Mouse (Mus musculus): Measurements from ENCODE around the gene Gjd3. TPM values are rescaled to one million over a fixed set of nuclear protein-coding genes. Genes with fewer than 3 reads are reported as not detected.
A peak's percentile ranks its signal among the peaks of the same experiment; 100 is the strongest.

The Gjd3 gene
- polyA plus RNA-seq, 1 experiment from 2014 or later = not detected

DNA sequence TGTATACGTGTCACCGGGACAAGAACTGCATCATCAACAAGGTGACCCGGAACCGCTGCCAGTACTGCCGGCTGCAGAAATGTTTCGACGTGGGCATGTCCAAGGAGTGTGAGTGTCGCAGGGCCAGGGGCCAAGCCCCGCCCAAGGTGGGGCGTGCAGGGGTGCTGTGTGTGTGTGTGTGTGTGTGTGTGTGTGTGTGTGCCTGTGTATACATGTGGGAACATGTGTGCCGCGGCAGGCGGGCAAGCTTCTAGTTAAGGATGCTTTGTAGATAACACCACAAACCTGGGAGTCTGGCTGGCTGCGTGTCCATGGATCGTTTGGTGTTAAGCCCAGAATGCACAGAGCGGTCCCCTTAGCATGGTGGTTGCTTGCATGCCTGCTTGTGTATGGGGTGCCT lies 14.7 kb downstream of the Gjd3 start:
- Histone ChIP-seq H3K4me2 (peak overlapping the region; percentile 46), H3K9ac (no peak overlapping the region)

GRCm38 (mm10) chr11:98966499-98967141 lies 16.2 kb downstream of the Gjd3 start:
- H3K27ac ChIP-seq (ENCODE audit: low read depth) = 0 out of 2 replicates have a peak overlapping the region, but pooled peaks have one; percentile 37
- peak; percentile 45 for TF ChIP-seq CTCF (IDR thresholded peaks at IDR 0.05; ENCODE audit: low read depth)
- no peaks in the 10 kb centered on the region for H3K9me3 ChIP-seq (ENCODE audit: low read depth, low read length)
- no peak overlapping the region for H3K4me3 ChIP-seq (ENCODE audit: low read depth, low read length)
- H3K4me1 ChIP-seq (ENCODE audit: insufficient read depth) = peaks cover 70% of the 10 kb centered on the region
- no peaks in the 10 kb centered on the region for H3K27me3 ChIP-seq (ENCODE audit: insufficient read depth, low read length)
- whole genome bisulfite sequencing = 33% methylated on average over 9 of the region's 9 CpGs
- H3K4me2 ChIP-seq = peak overlapping the region; percentile 100; the same call in 1 of the 2 replicates
- peaks cover 56% of the 10 kb centered on the region for H3K36me3 ChIP-seq (ENCODE audit: insufficient read depth)
- no peak overlapping the region for H3K9ac ChIP-seq
- ATAC-seq (ENCODE audit: insufficient read depth) (no peak), DNase-seq (no peak)

More for the DNA sequence above, 14.7 kb downstream of the Gjd3 start:
- Histone ChIP-seq H3K27ac (ENCODE audit: low read depth) (peak overlapping the region; percentile 82), H3K27me3 (ENCODE audit: insufficient read depth, low read length) (no peaks in the 10 kb centered on the region), H3K9me3 (ENCODE audit: low read depth, low read length) (no peaks in the 10 kb centered on the region), H3K4me3 (ENCODE audit: low read depth, low read length) (no peak overlapping the region), H3K4me1 (ENCODE audit: insufficient read depth) (peaks cover 66% of the 10 kb centered on the region), H3K36me3 (ENCODE audit: insufficient read depth) (peaks cover 71% of the 10 kb centered on the region)
- no peak for TF ChIP-seq CTCF (IDR thresholded peaks at IDR 0.05; ENCODE audit: low read depth)
- DNase-seq (no peak), ATAC-seq (ENCODE audit: insufficient read depth) (no peak)
- WGBS = 30% methylated on average over 16 of the region's 16 CpGs

DNA sequence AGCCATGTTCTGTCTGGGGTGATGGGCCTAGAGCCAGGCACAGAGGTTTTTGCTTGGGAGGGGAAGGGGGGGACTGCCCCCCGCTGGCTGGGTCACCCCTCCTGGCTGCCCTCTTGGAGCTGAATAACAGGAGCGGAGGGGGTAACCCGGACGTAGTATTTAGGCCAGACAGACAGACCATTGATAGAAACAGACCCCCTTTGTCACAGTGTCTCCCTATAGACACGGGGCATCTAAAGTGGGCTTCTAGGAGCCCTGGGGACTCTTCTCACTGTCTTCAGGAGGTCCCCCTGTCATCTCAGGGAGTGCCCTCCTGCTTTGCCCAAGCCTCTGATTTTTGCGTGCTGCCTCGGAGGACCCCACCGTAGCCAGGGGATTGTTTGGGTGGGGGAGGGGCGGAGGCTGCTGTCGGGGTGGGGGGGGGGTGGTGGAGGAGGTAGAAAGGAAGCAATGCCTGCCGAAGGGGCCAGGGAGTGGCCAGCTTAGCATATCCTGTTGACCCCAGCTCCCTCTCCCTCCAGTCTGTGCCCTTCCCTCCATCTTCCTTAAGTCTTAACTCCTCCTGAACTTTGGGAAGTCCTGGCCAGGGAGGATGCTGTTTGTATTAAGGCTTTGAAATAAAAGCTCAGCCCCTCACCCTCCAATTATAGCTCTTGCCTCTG lies 17.3 kb downstream of the Gjd3 start:
- H3K4me1 ChIP-seq (ENCODE audit: insufficient read depth) = peaks cover 65% of the 10 kb centered on the region
- H3K27ac ChIP-seq (ENCODE audit: low read depth) = peak overlapping the region; percentile 87; the same call in 1 of the 2 replicates
- peaks cover 46% of the 10 kb centered on the region for H3K36me3 ChIP-seq (ENCODE audit: insufficient read depth)
- TF ChIP-seq CTCF (IDR thresholded peaks at IDR 0.05; ENCODE audit: low read depth) = no peak
- no peak for DNase-seq
- H3K9ac ChIP-seq = peak overlapping the region; percentile 29
- no peak for ATAC-seq (ENCODE audit: insufficient read depth)
- H3K4me2 ChIP-seq = peak overlapping the region; percentile 100
- peak overlapping the region; percentile 71 for H3K4me3 ChIP-seq (ENCODE audit: low read depth, low read length)
- H3K9me3 ChIP-seq (ENCODE audit: low read depth, low read length) = no peaks in the 10 kb centered on the region
- no peaks in the 10 kb centered on the region for H3K27me3 ChIP-seq (ENCODE audit: insufficient read depth, low read length)
- WGBS = 13% methylated on average over 11 of the region's 11 CpGs

DNA sequence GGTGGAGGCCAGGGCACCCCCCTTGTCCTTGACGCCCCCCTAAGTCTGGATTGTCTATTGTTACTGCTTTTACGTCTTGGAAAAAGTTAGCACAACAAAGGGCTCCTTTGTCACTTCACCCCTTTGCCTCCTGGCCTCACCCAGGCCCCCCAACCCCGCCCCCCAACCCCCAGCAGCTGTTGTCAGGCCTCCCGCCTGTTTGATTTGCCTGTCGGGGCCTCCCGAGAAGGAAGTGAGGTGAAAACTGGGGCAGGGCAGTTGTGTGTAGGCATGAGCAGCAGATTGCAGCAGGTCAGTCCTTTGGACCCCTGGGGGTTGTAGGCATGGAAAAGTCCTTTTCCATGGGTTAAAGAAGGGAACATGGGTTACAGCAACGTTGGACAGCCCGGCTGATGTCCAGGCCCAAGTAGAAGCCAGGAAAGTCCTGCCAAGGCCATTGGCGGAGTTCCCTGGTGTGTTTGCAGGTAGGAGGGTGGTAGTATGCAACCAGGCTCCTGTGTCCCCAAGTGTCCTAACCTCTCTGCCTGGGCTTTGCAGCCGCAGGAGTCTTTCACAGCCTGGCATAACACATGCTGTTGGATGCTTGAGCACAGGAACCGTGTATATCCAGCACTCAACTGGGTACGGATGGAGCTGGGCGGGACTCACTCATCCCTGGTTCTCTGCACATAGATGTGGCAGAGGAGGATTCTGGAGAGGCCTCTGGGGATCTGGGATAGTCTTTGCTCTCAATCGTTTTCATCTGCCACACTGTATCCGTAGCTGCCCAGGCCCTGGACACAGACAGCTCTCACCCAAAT lies 18.0 kb downstream of the Gjd3 start:
- Histone ChIP-seq H3K27me3 (ENCODE audit: insufficient read depth, low read length) (no peaks in the 10 kb centered on the region), H3K4me3 (ENCODE audit: low read depth, low read length) (peak overlapping the region; percentile 71), H3K9ac (peak overlapping the region; percentile 29), H3K9me3 (ENCODE audit: low read depth, low read length) (no peaks in the 10 kb centered on the region), H3K4me1 (ENCODE audit: insufficient read depth) (peaks cover 62% of the 10 kb centered on the region), H3K36me3 (ENCODE audit: insufficient read depth) (peaks cover 38% of the 10 kb centered on the region), H3K27ac (ENCODE audit: low read depth) (peak overlapping the region; percentile 87), H3K4me2 (peak overlapping the region; percentile 100)
- 18% methylated on average over 15 of the region's 15 CpGs for WGBS
- ATAC-seq (ENCODE audit: insufficient read depth) = no peak
- DNase-seq = no peak
- no peak for TF ChIP-seq CTCF (IDR thresholded peaks at IDR 0.05; ENCODE audit: low read depth)

- H3K27me3 ChIP-seq (ENCODE audit: insufficient read depth, low read length) = no peaks in the 10 kb centered on the region
- H3K9me3 ChIP-seq (ENCODE audit: low read depth, low read length) = no peaks in the 10 kb centered on the region
- peak overlapping the region; percentile 27 for H3K9ac ChIP-seq
- H3K4me1 ChIP-seq (ENCODE audit: insufficient read depth) = peaks cover 60% of the 10 kb centered on the region
- H3K27ac ChIP-seq (ENCODE audit: low read depth) = peak overlapping the region; percentile 87
- WGBS = 4% methylated on average over 6 of the region's 6 CpGs
- H3K4me2 ChIP-seq = peak overlapping the region; percentile 100
- peaks cover 32% of the 10 kb centered on the region for H3K36me3 ChIP-seq (ENCODE audit: insufficient read depth)
- no peak for DNase-seq
- ATAC-seq (ENCODE audit: insufficient read depth) = peak; percentile 0; the same call in 1 of the 2 replicates
- TF ChIP-seq CTCF (IDR thresholded peaks at IDR 0.05; ENCODE audit: low read depth) = no peak
- H3K4me3 ChIP-seq (ENCODE audit: low read depth, low read length) = peak overlapping the region; percentile 71
Measured at GRCm38 (mm10) chr11:98964201-98964615, 18.6 kb downstream of the Gjd3 start.

GRCm38 (mm10) chr11:98963191-98964021 lies 19.4 kb downstream of the Gjd3 start:
- Histone ChIP-seq H3K4me2 (peak overlapping the region; percentile 100), H3K9me3 (ENCODE audit: low read depth, low read length) (no peaks in the 10 kb centered on the region), H3K4me3 (ENCODE audit: low read depth, low read length) (peak overlapping the region; percentile 71), H3K27me3 (ENCODE audit: insufficient read depth, low read length) (no peaks in the 10 kb centered on the region), H3K36me3 (ENCODE audit: insufficient read depth) (peaks cover 27% of the 10 kb centered on the region), H3K27ac (ENCODE audit: low read depth) (peak overlapping the region; percentile 87), H3K9ac (peak overlapping the region; percentile 40), H3K4me1 (ENCODE audit: insufficient read depth) (peaks cover 56% of the 10 kb centered on the region)
- under 1% methylated on average over 32 of the region's 32 CpGs for WGBS
- peak; percentile 42 for TF ChIP-seq CTCF (IDR thresholded peaks at IDR 0.05; ENCODE audit: low read depth)
- ATAC-seq (ENCODE audit: insufficient read depth) (peak; percentile 85), DNase-seq (peak; percentile 98)

All from lung, embryonic 14.5 days (tissue).